Mouse (Mus musculus): ENCODE results near the gene Notch2.

Notch2 gene

GRCm38 (mm10) chr3:98008143-98008542 is 5.2 kb upstream of the Notch2 start:
- Histone ChIP-seq H3K36me3 (ENCODE audit: control insufficient read depth, insufficient read depth, low read length, poor library complexity, severe bottlenecking) (peaks cover 3% of the 10 kb centered on the region; the same call in 1 of the 2 replicates), H3K27me3 (ENCODE audit: control insufficient read depth, insufficient read depth, low read length, poor library complexity, severe bottlenecking) (no peaks in the 10 kb centered on the region)
- no peak for DNase-seq (ENCODE audit: low read depth, low spot score)

GRCm38 (mm10) chr3:98009190-98009840 is 4.0 kb upstream of the Notch2 start:
- Histone ChIP-seq H3K27me3 (ENCODE audit: control insufficient read depth, insufficient read depth, low read length, poor library complexity, severe bottlenecking) (no peaks in the 10 kb centered on the region), H3K36me3 (ENCODE audit: control insufficient read depth, insufficient read depth, low read length, poor library complexity, severe bottlenecking) (peaks cover 3% of the 10 kb centered on the region; the same call in 1 of the 2 replicates)
- DNase-seq (ENCODE audit: low read depth, low spot score), result no peak

GRCm38 (mm10) chr3:98013086-98013400 is 284 bp upstream of the Notch2 start:
- Histone ChIP-seq H3K27me3 (ENCODE audit: control insufficient read depth, insufficient read depth, low read length, poor library complexity, severe bottlenecking) (no peaks in the 10 kb centered on the region), H3K36me3 (ENCODE audit: control insufficient read depth, insufficient read depth, low read length, poor library complexity, severe bottlenecking) (no peaks in the 10 kb centered on the region)
- no peak for DNase-seq (ENCODE audit: low read depth, low spot score)

GRCm38 (mm10) chr3:98015205-98016171 is 2.2 kb downstream of the Notch2 start:
- no peak for DNase-seq (ENCODE audit: low read depth, low spot score)
- Histone ChIP-seq H3K36me3 (ENCODE audit: control insufficient read depth, insufficient read depth, low read length, poor library complexity, severe bottlenecking) (0 out of 2 replicates have a peak, but pooled peaks cover under 1% of the 10 kb centered on the region), H3K27me3 (ENCODE audit: control insufficient read depth, insufficient read depth, low read length, poor library complexity, severe bottlenecking) (no peaks in the 10 kb centered on the region)

- peaks cover 3% of the 10 kb centered on the region; the same call in 1 of the 2 replicates for H3K36me3 ChIP-seq (ENCODE audit: control insufficient read depth, insufficient read depth, low read length, poor library complexity, severe bottlenecking)
- no peak for DNase-seq (ENCODE audit: low read depth, low spot score)
- no peaks in the 10 kb centered on the region for H3K27me3 ChIP-seq (ENCODE audit: control insufficient read depth, insufficient read depth, low read length, poor library complexity, severe bottlenecking)
Observed at GRCm38 (mm10) chr3:98016901-98017591, 3.7 kb downstream of the Notch2 start.

- H3K27me3 ChIP-seq (ENCODE audit: control insufficient read depth, insufficient read depth, low read length, poor library complexity, severe bottlenecking), result no peaks in the 10 kb centered on the region
- H3K36me3 ChIP-seq (ENCODE audit: control insufficient read depth, insufficient read depth, low read length, poor library complexity, severe bottlenecking), result peaks cover 3% of the 10 kb centered on the region; the same call in 1 of the 2 replicates
- DNase-seq (ENCODE audit: low read depth, low spot score), result no peak
Observed at GRCm38 (mm10) chr3:98018187-98018586, 4.9 kb downstream of the Notch2 start.

GRCm38 (mm10) chr3:98020431-98021229 is 7.3 kb downstream of the Notch2 start:
- H3K27me3 ChIP-seq (ENCODE audit: control insufficient read depth, insufficient read depth, low read length, poor library complexity, severe bottlenecking), result no peaks in the 10 kb centered on the region
- peak; percentile 19 for DNase-seq (ENCODE audit: low read depth, low spot score)
- peaks cover 3% of the 10 kb centered on the region; the same call in 1 of the 2 replicates for H3K36me3 ChIP-seq (ENCODE audit: control insufficient read depth, insufficient read depth, low read length, poor library complexity, severe bottlenecking)

GRCm38 (mm10) chr3:98024288-98024848 is 11.0 kb downstream of the Notch2 start:
- Histone ChIP-seq H3K36me3 (ENCODE audit: control insufficient read depth, insufficient read depth, low read length, poor library complexity, severe bottlenecking) (peaks cover 3% of the 10 kb centered on the region; the same call in 1 of the 2 replicates), H3K27me3 (ENCODE audit: control insufficient read depth, insufficient read depth, low read length, poor library complexity, severe bottlenecking) (no peaks in the 10 kb centered on the region)
- DNase-seq (ENCODE audit: low read depth, low spot score), result no peak

- Histone ChIP-seq H3K27me3 (ENCODE audit: control insufficient read depth, insufficient read depth, low read length, poor library complexity, severe bottlenecking) (no peaks in the 10 kb centered on the region), H3K36me3 (ENCODE audit: control insufficient read depth, insufficient read depth, low read length, poor library complexity, severe bottlenecking) (peaks cover 2% of the 10 kb centered on the region)
- peak; percentile 81 for DNase-seq (ENCODE audit: low read depth, low spot score)
Observed at GRCm38 (mm10) chr3:98025521-98025920, 12.2 kb downstream of the Notch2 start.

GRCm38 (mm10) chr3:98025921-98026880 is 12.9 kb downstream of the Notch2 start:
- H3K27me3 ChIP-seq (ENCODE audit: control insufficient read depth, insufficient read depth, low read length, poor library complexity, severe bottlenecking), result no peaks in the 10 kb centered on the region
- no peaks in the 10 kb centered on the region; the same call in 1 of the 2 replicates for H3K36me3 ChIP-seq (ENCODE audit: control insufficient read depth, insufficient read depth, low read length, poor library complexity, severe bottlenecking)
- DNase-seq (ENCODE audit: low read depth, low spot score), result no peak

- H3K36me3 ChIP-seq (ENCODE audit: control insufficient read depth, insufficient read depth, low read length, poor library complexity, severe bottlenecking), result no peaks in the 10 kb centered on the region; the same call in 1 of the 2 replicates
- no peak for DNase-seq (ENCODE audit: low read depth, low spot score)
- H3K27me3 ChIP-seq (ENCODE audit: control insufficient read depth, insufficient read depth, low read length, poor library complexity, severe bottlenecking), result no peaks in the 10 kb centered on the region
Observed at GRCm38 (mm10) chr3:98027371-98027774, 14.0 kb downstream of the Notch2 start.

GRCm38 (mm10) chr3:98028072-98028471 is 14.7 kb downstream of the Notch2 start:
- no peak for DNase-seq (ENCODE audit: low read depth, low spot score)
- H3K27me3 ChIP-seq (ENCODE audit: control insufficient read depth, insufficient read depth, low read length, poor library complexity, severe bottlenecking), result no peaks in the 10 kb centered on the region
- no peaks in the 10 kb centered on the region; the same call in 1 of the 2 replicates for H3K36me3 ChIP-seq (ENCODE audit: control insufficient read depth, insufficient read depth, low read length, poor library complexity, severe bottlenecking)

- Histone ChIP-seq H3K27me3 (ENCODE audit: control insufficient read depth, insufficient read depth, low read length, poor library complexity, severe bottlenecking) (no peaks in the 10 kb centered on the region), H3K36me3 (ENCODE audit: control insufficient read depth, insufficient read depth, low read length, poor library complexity, severe bottlenecking) (no peaks in the 10 kb centered on the region; the same call in 1 of the 2 replicates)
- no peak for DNase-seq (ENCODE audit: low read depth, low spot score)
Observed at GRCm38 (mm10) chr3:98028936-98029335, 15.6 kb downstream of the Notch2 start.

All from splenic B cell, adult 2 months (primary cell).